Mouse (Mus musculus): ENCODE measurements around the gene Pdgfb. TPM values are rescaled to one million over a fixed set of nuclear protein-coding genes. Genes with fewer than 3 reads are reported as not detected.

Pdgfb gene
- polyA plus RNA-seq, 1 experiment = 8.0 TPM

- no peak overlapping the region for H3K27ac ChIP-seq (ENCODE audit: insufficient read depth, low read depth, low read length)
- no peaks in the 10 kb centered on the region for H3K36me3 ChIP-seq (ENCODE audit: control insufficient read depth, insufficient read depth, low read length)
- H3K4me3 ChIP-seq (ENCODE audit: low read depth, low read length) = no peak overlapping the region
- peaks cover 3% of the 10 kb centered on the region for H3K4me1 ChIP-seq (ENCODE audit: control insufficient read depth, insufficient read depth, insufficient read length, low read length)
- H3K27me3 ChIP-seq (ENCODE audit: control insufficient read depth, insufficient read depth, low read length) = no peaks in the 10 kb centered on the region
- WGBS = 61% methylated on average over 11 of the region's 11 CpGs
- TF ChIP-seq CTCF (IDR thresholded peaks at IDR 0.05; ENCODE audit: extremely low read depth, insufficient read length, insufficient replicate concordance, low read depth, low read length) (no peak), POLR2A (IDR thresholded peaks at IDR 0.05; ENCODE audit: low read depth, low read length) (no peak)
These were observed 9.8 kb upstream of the Pdgfb start for GRCm38 (mm10) chr15:80024331-80025313.

- H3K4me3 ChIP-seq (ENCODE audit: low read depth, low read length) = no peak overlapping the region
- H3K4me1 ChIP-seq (ENCODE audit: control insufficient read depth, insufficient read depth, insufficient read length, low read length) = peaks cover 2% of the 10 kb centered on the region; the same call in 1 of the 2 replicates
- no peaks in the 10 kb centered on the region for H3K36me3 ChIP-seq (ENCODE audit: control insufficient read depth, insufficient read depth, low read length)
- no peaks in the 10 kb centered on the region for H3K27me3 ChIP-seq (ENCODE audit: control insufficient read depth, insufficient read depth, low read length)
- no peak for TF ChIP-seq POLR2A (IDR thresholded peaks at IDR 0.05; ENCODE audit: low read depth, low read length)
- no peak for TF ChIP-seq CTCF (IDR thresholded peaks at IDR 0.05; ENCODE audit: extremely low read depth, insufficient read length, insufficient replicate concordance, low read depth, low read length)
- no peak overlapping the region for H3K27ac ChIP-seq (ENCODE audit: insufficient read depth, low read depth, low read length)
- 64% methylated on average over 4 of the region's 4 CpGs for WGBS
These were observed 5.7 kb upstream of the Pdgfb start for GRCm38 (mm10) chr15:80020516-80020915.

- Histone ChIP-seq H3K4me3 (ENCODE audit: low read depth, low read length) (no peak overlapping the region), H3K36me3 (ENCODE audit: control insufficient read depth, insufficient read depth, low read length) (no peaks in the 10 kb centered on the region), H3K27me3 (ENCODE audit: control insufficient read depth, insufficient read depth, low read length) (peaks cover 6% of the 10 kb centered on the region), H3K4me1 (ENCODE audit: control insufficient read depth, insufficient read depth, insufficient read length, low read length) (no peaks in the 10 kb centered on the region), H3K27ac (ENCODE audit: insufficient read depth, low read depth, low read length) (no peak overlapping the region)
- no peak for TF ChIP-seq CTCF (IDR thresholded peaks at IDR 0.05; ENCODE audit: extremely low read depth, insufficient read length, insufficient replicate concordance, low read depth, low read length)
- no peak for TF ChIP-seq POLR2A (IDR thresholded peaks at IDR 0.05; ENCODE audit: low read depth, low read length)
- WGBS = 61% methylated on average over 4 of the region's 4 CpGs
These were observed 4.8 kb upstream of the Pdgfb start for GRCm38 (mm10) chr15:80019625-80020024.

GRCm38 (mm10) chr15:80019220-80019619, 4.4 kb upstream of the Pdgfb start:
- WGBS = 83% methylated on average over 7 of the region's 7 CpGs
- peaks cover 10% of the 10 kb centered on the region for H3K27me3 ChIP-seq (ENCODE audit: control insufficient read depth, insufficient read depth, low read length)
- H3K4me1 ChIP-seq (ENCODE audit: control insufficient read depth, insufficient read depth, insufficient read length, low read length) = no peaks in the 10 kb centered on the region
- no peak overlapping the region for H3K4me3 ChIP-seq (ENCODE audit: low read depth, low read length)
- TF ChIP-seq CTCF (IDR thresholded peaks at IDR 0.05; ENCODE audit: extremely low read depth, insufficient read length, insufficient replicate concordance, low read depth, low read length) = no peak
- no peak for TF ChIP-seq POLR2A (IDR thresholded peaks at IDR 0.05; ENCODE audit: low read depth, low read length)
- H3K27ac ChIP-seq (ENCODE audit: insufficient read depth, low read depth, low read length) = no peak overlapping the region
- H3K36me3 ChIP-seq (ENCODE audit: control insufficient read depth, insufficient read depth, low read length) = no peaks in the 10 kb centered on the region

GRCm38 (mm10) chr15:80016563-80017301, 2.0 kb upstream of the Pdgfb start:
- peaks cover 7% of the 10 kb centered on the region; the same call in 1 of the 2 replicates for H3K4me1 ChIP-seq (ENCODE audit: control insufficient read depth, insufficient read depth, insufficient read length, low read length)
- H3K4me3 ChIP-seq (ENCODE audit: low read depth, low read length) = no peak overlapping the region
- no peaks in the 10 kb centered on the region for H3K36me3 ChIP-seq (ENCODE audit: control insufficient read depth, insufficient read depth, low read length)
- H3K27me3 ChIP-seq (ENCODE audit: control insufficient read depth, insufficient read depth, low read length) = peaks cover 25% of the 10 kb centered on the region
- H3K27ac ChIP-seq (ENCODE audit: insufficient read depth, low read depth, low read length) = no peak overlapping the region
- 80% methylated on average over 9 of the region's 9 CpGs for WGBS
- TF ChIP-seq CTCF (IDR thresholded peaks at IDR 0.05; ENCODE audit: extremely low read depth, insufficient read length, insufficient replicate concordance, low read depth, low read length) (no peak), POLR2A (IDR thresholded peaks at IDR 0.05; ENCODE audit: low read depth, low read length) (no peak)

GRCm38 (mm10) chr15:80015211-80015952, 605 bp upstream of the Pdgfb start:
- TF ChIP-seq CTCF (IDR thresholded peaks at IDR 0.05; ENCODE audit: extremely low read depth, insufficient read length, insufficient replicate concordance, low read depth, low read length) = no peak
- TF ChIP-seq POLR2A (IDR thresholded peaks at IDR 0.05; ENCODE audit: low read depth, low read length) = no peak
- peaks cover 25% of the 10 kb centered on the region for H3K27me3 ChIP-seq (ENCODE audit: control insufficient read depth, insufficient read depth, low read length)
- peaks cover 7% of the 10 kb centered on the region; the same call in 1 of the 2 replicates for H3K4me1 ChIP-seq (ENCODE audit: control insufficient read depth, insufficient read depth, insufficient read length, low read length)
- WGBS = 84% methylated on average over 7 of the region's 7 CpGs
- no peaks in the 10 kb centered on the region for H3K36me3 ChIP-seq (ENCODE audit: control insufficient read depth, insufficient read depth, low read length)
- no peak overlapping the region for H3K27ac ChIP-seq (ENCODE audit: insufficient read depth, low read depth, low read length)
- H3K4me3 ChIP-seq (ENCODE audit: low read depth, low read length) = no peak overlapping the region

All from small intestine, adult 2 months (tissue).